13 mouse cellular contexts compared by ENCODE assay signal in genomic region chr14:58637405-58638336, GRCm38 (mm10).
DNase-seq lines count a peak whose midpoint lies in the region; ATAC-seq and TF ChIP-seq lines count a peak whose summit lies in the region.
"Had no signal": no experiment of that assay in that cellular context is flagged by ENCODE, and none has a peak within 500 bp of the region (broad histone marks: within the 10 kb centered on the region; RNA-seq: fewer than 3 reads in every experiment).

No protein-coding gene starts in this region.

- no peak overlapping the region; the same call in 1 of the 2 replicates for H3K27ac ChIP-seq in hindbrain, embryonic 10.5 days
- no peak overlapping the region for H3K27ac ChIP-seq in hindbrain, postnatal 0 days
- no peak overlapping the region for H3K27ac ChIP-seq in forebrain, embryonic 16.5 days (ENCODE audit: low read length)
- H3K27ac ChIP-seq in limb, embryonic 12.5 days = peak overlapping the region; percentile 29; the same call in 1 of the 2 replicates
- no peak overlapping the region for H3K27ac ChIP-seq in neural tube, embryonic 15.5 days (replicated peaks)
- H3K27ac ChIP-seq: layer of hippocampus, adult 2 months; macrophage had no signal

- no peaks in the 10 kb centered on the region for H3K36me3 ChIP-seq in hindbrain, embryonic 10.5 days
- no peaks in the 10 kb centered on the region for H3K36me3 ChIP-seq in hindbrain, postnatal 0 days (ENCODE audit: insufficient read depth, low read length)
- no peaks in the 10 kb centered on the region for H3K36me3 ChIP-seq in forebrain, embryonic 16.5 days (ENCODE audit: control insufficient read depth, insufficient read depth)
- no peaks in the 10 kb centered on the region for H3K36me3 ChIP-seq in limb, embryonic 12.5 days
- H3K36me3 ChIP-seq in neural tube, embryonic 15.5 days = no peaks in the 10 kb centered on the region

- H3K4me1 ChIP-seq in hindbrain, embryonic 10.5 days (replicated peaks) = peaks cover 17% of the 10 kb centered on the region
- no peaks in the 10 kb centered on the region for H3K4me1 ChIP-seq in hindbrain, postnatal 0 days (ENCODE audit: insufficient read depth, low read length)
- H3K4me1 ChIP-seq in forebrain, embryonic 16.5 days (replicated peaks; ENCODE audit: control insufficient read depth, insufficient read depth, low read length) = peaks cover 13% of the 10 kb centered on the region
- H3K4me1 ChIP-seq in limb, embryonic 12.5 days (replicated peaks) = peaks cover 22% of the 10 kb centered on the region
- peaks cover 13% of the 10 kb centered on the region for H3K4me1 ChIP-seq in neural tube, embryonic 15.5 days

- H3K27me3 ChIP-seq in hindbrain, embryonic 10.5 days (ENCODE audit: insufficient read depth, poor library complexity, severe bottlenecking) = peaks cover 62% of the 10 kb centered on the region
- H3K27me3 ChIP-seq in hindbrain, postnatal 0 days (ENCODE audit: insufficient read depth, low read length) = no peaks in the 10 kb centered on the region
- H3K27me3 ChIP-seq in forebrain, embryonic 16.5 days (replicated peaks; ENCODE audit: control insufficient read depth, insufficient read depth, low read length) = peaks cover 3% of the 10 kb centered on the region
- H3K27me3 ChIP-seq in limb, embryonic 12.5 days = 0 out of 2 replicates have a peak, but pooled peaks cover 4% of the 10 kb centered on the region
- H3K27me3 ChIP-seq in neural tube, embryonic 15.5 days (replicated peaks) = 0 out of 2 replicates have a peak, but pooled peaks cover 3% of the 10 kb centered on the region

- H3K9me3 ChIP-seq in hindbrain, embryonic 10.5 days = no peaks in the 10 kb centered on the region
- H3K9me3 ChIP-seq in hindbrain, postnatal 0 days (ENCODE audit: low read length) = no peaks in the 10 kb centered on the region
- no peaks in the 10 kb centered on the region for H3K9me3 ChIP-seq in forebrain, embryonic 16.5 days (ENCODE audit: control insufficient read depth, low read length)
- no peaks in the 10 kb centered on the region for H3K9me3 ChIP-seq in limb, embryonic 12.5 days
- H3K9me3 ChIP-seq in neural tube, embryonic 15.5 days (replicated peaks) = no peaks in the 10 kb centered on the region

- WGBS in hindbrain, embryonic 10.5 days = 47% methylated on average over 13 of the region's 13 CpGs
- WGBS in hindbrain, postnatal 0 days = 36% methylated on average over 13 of the region's 13 CpGs
- WGBS in forebrain, embryonic 16.5 days = 7% methylated on average over 13 of the region's 13 CpGs
- WGBS in limb, embryonic 12.5 days = 30% methylated on average over 13 of the region's 13 CpGs
- 20% methylated on average over 13 of the region's 13 CpGs for WGBS in neural tube, embryonic 15.5 days

- H3K4me3 ChIP-seq in hindbrain, embryonic 10.5 days = no peak overlapping the region
- no peak overlapping the region for H3K4me3 ChIP-seq in hindbrain, postnatal 0 days (ENCODE audit: low read length)
- no peak overlapping the region for H3K4me3 ChIP-seq in forebrain, embryonic 16.5 days (replicated peaks; ENCODE audit: low read length)
- no peak overlapping the region for H3K4me3 ChIP-seq in limb, embryonic 12.5 days (replicated peaks)
- no peak overlapping the region for H3K4me3 ChIP-seq in neural tube, embryonic 15.5 days (replicated peaks)
- H3K4me3 ChIP-seq: layer of hippocampus, adult 2 months had no signal

- H3K4me2 ChIP-seq in hindbrain, postnatal 0 days (ENCODE audit: low read depth, low read length) = no peak overlapping the region
- H3K4me2 ChIP-seq in forebrain, embryonic 16.5 days (ENCODE audit: low read length) = no peak overlapping the region
- H3K4me2 ChIP-seq in limb, embryonic 12.5 days = 0 out of 2 replicates have a peak overlapping the region, but pooled peaks have one; percentile 4
- no peak overlapping the region; the same call in 1 of the 2 replicates for H3K4me2 ChIP-seq in neural tube, embryonic 15.5 days

- H3K9ac ChIP-seq in hindbrain, postnatal 0 days (replicated peaks; ENCODE audit: low read length) = no peak overlapping the region
- H3K9ac ChIP-seq in forebrain, embryonic 16.5 days (replicated peaks; ENCODE audit: low read depth, low read length) = no peak overlapping the region
- no peak overlapping the region for H3K9ac ChIP-seq in limb, embryonic 12.5 days (replicated peaks)
- 0 out of 2 replicates have a peak overlapping the region, but pooled peaks have one; percentile 7 for H3K9ac ChIP-seq in neural tube, embryonic 15.5 days (replicated peaks)

- no peak for TF ChIP-seq CTCF in hindbrain, postnatal 0 days (IDR thresholded peaks at IDR 0.05; ENCODE audit: low read depth)

- DNase-seq in hindbrain, embryonic 10.5 days (ENCODE audit: low spot score) = peak; percentile 27
- DNase-seq in hindbrain, postnatal 0 days (ENCODE audit: low spot score) = no peak
- DNase-seq in spleen, adult 12 weeks (ENCODE audit: low spot score) = no peak
- DNase-seq in cerebellum, adult 9-10 months = no peak
- DNase-seq in cerebellum, adult 9-11 months = no peak
- DNase-seq: cerebellum, adult 11 months; heart, adult 18-20 months; kidney, adult 2 months had no signal

- ATAC-seq in hindbrain, postnatal 0 days = no peak
- peak; percentile 79 for ATAC-seq in forebrain, embryonic 16.5 days
- peak; percentile 52; the same call in 1 of the 2 replicates for ATAC-seq in limb, embryonic 12.5 days (ENCODE audit: insufficient number of reproducible peaks, insufficient read depth, low FRiP score, low TSS enrichment, low read depth)
- peak; percentile 75 for ATAC-seq in neural tube, embryonic 15.5 days (ENCODE audit: low FRiP score)
